Mouse (Mus musculus) G1E (cell line): ENCODE results near the gene Depdc1b.

Experiments used
- CTCF ChIP-seq: IDR thresholded peaks from 2 replicates; pipeline ENCODE4 v1.5.1; 2012; ENCODE audit warnings: low read depth, low read length, inconsistent platforms, mixed read lengths
- GATA1 ChIP-seq: IDR thresholded peaks from 2 replicates; pipeline ENCODE4 v1.6.1; 2012; ENCODE audit warnings: borderline replicate concordance, low read length, inconsistent platforms, mixed read lengths

DNA sequence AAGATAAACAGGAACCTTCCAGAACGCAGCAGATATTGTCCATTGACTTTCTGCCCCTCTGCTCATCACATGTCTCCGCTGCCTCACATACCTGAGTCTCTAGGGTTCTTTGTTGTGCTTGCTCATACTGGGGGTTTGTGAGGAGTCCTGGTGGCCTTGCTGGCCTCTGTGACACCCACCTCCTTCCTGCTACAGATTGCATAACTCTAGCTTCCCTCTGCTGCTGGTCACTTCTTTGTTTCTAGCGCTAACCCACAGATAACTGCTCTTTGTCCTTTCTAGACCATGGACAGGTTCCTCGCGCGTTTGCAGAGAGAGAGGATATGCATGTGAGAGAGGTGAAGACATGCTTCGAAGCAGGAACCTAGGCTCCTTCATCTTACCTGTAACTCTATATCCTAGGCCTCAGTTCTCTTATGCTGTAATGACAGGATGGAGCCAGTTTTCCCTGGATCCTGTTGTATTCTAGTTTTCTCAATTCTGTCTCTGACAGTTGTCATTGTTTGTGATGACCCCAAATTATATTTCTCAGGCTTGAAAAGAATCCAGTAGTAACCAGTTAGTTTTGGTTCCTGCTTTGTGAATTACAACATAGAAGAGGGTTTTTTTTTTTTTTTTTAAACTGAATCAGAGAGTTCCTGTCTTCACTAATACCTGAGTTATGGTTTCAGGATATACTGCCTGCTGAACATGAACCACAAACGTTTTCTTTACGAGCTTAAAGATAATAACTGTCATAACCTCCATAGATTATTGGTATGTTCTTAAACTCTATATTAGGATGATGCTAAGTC is 48.1 kb upstream of the Depdc1b start:
- TF ChIP-seq CTCF (no peak), GATA1 (no peak)
